Mouse (Mus musculus): ENCODE measurements at regions not wholly inside any gene's neighbourhood (a gene's known extent, or its start where the extent isn't known, plus 50 kb on each side); places are given as distances from the start of the nearest gene placed in this dataset.

GRCm38 (mm10) chr4:71663397-71663796 is 94.4 kb downstream of the Gm11232 start:
- DNase-seq (ENCODE audit: low spot score in 2 of 2), result peak in 1 of 2 experiments; percentile 3

GRCm38 (mm10) chr4:71640521-71640920 is 117.2 kb downstream of the Gm11232 start:
- no peak for DNase-seq (ENCODE audit: low spot score in 2 of 2)

- DNase-seq (ENCODE audit: low spot score in 2 of 2), result no peak
Measured at GRCm38 (mm10) chr4:71627088-71627487, 130.7 kb downstream of the Gm11232 start.

- DNase-seq (ENCODE audit: low spot score in 2 of 2), result no peak
Measured at GRCm38 (mm10) chr4:71626626-71627025, 131.1 kb downstream of the Gm11232 start.

- DNase-seq (ENCODE audit: low spot score in 2 of 2), result no peak
Measured at GRCm38 (mm10) chr4:71624771-71625170, 133.0 kb downstream of the Gm11232 start.

GRCm38 (mm10) chr4:71613720-71614119 is 144.0 kb downstream of the Gm11232 start:
- DNase-seq (ENCODE audit: low spot score in 2 of 2), result no peak

GRCm38 (mm10) chr4:71585880-71586279 is 171.9 kb downstream of the Gm11232 start:
- no peak for DNase-seq (ENCODE audit: low spot score in 2 of 2)

- DNase-seq (ENCODE audit: low spot score in 2 of 2), result no peak
Measured at GRCm38 (mm10) chr4:71560656-71561055, 197.1 kb downstream of the Gm11232 start.

GRCm38 (mm10) chr4:71539200-71539599 is 218.6 kb downstream of the Gm11232 start:
- DNase-seq (ENCODE audit: low spot score in 2 of 2), result no peak

GRCm38 (mm10) chr4:71537971-71538370 is 219.8 kb downstream of the Gm11232 start:
- no peak for DNase-seq (ENCODE audit: low spot score in 2 of 2)

GRCm38 (mm10) chr4:71524255-71524970 is 233.4 kb downstream of the Gm11232 start:
- DNase-seq (ENCODE audit: low spot score in 2 of 2), result no peak

GRCm38 (mm10) chr4:71520751-71521150 is 237.0 kb downstream of the Gm11232 start:
- no peak for DNase-seq (ENCODE audit: low spot score in 2 of 2)

GRCm38 (mm10) chr4:71517921-71518404 is 239.8 kb downstream of the Gm11232 start:
- DNase-seq (ENCODE audit: low spot score in 2 of 2), result no peak

GRCm38 (mm10) chr4:71506911-71507310 is 250.9 kb downstream of the Gm11232 start:
- DNase-seq (ENCODE audit: low spot score in 2 of 2), result no peak

GRCm38 (mm10) chr4:71489788-71490187 is 268.0 kb downstream of the Gm11232 start:
- no peak for DNase-seq (ENCODE audit: low spot score in 2 of 2)

GRCm38 (mm10) chr4:71488663-71489161 is 269.1 kb downstream of the Gm11232 start:
- peak in 1 of 2 experiments; percentile 7 for DNase-seq (ENCODE audit: low spot score in 2 of 2)

GRCm38 (mm10) chr4:71488059-71488458 is 269.7 kb downstream of the Gm11232 start:
- DNase-seq (ENCODE audit: low spot score in 2 of 2), result no peak

GRCm38 (mm10) chr4:71480960-71481359 is 276.8 kb downstream of the Gm11232 start:
- no peak for DNase-seq (ENCODE audit: low spot score in 2 of 2)

- DNase-seq (ENCODE audit: low spot score in 2 of 2), result no peak
Measured at GRCm38 (mm10) chr4:71470580-71470979, 287.2 kb downstream of the Gm11232 start.

- DNase-seq (ENCODE audit: low spot score in 2 of 2), result no peak
Measured at GRCm38 (mm10) chr4:71454811-71455210, 303.0 kb downstream of the Gm11232 start.

- DNase-seq (ENCODE audit: low spot score in 2 of 2), result no peak
Measured at GRCm38 (mm10) chr4:71453499-71453898, 304.3 kb downstream of the Gm11232 start.

GRCm38 (mm10) chr4:71446461-71446860 is 311.3 kb downstream of the Gm11232 start:
- peak in 1 of 2 experiments; percentile 11 for DNase-seq (ENCODE audit: low spot score in 2 of 2)

- DNase-seq (ENCODE audit: low spot score in 2 of 2), result no peak
Measured at GRCm38 (mm10) chr4:71431245-71431929, 326.4 kb downstream of the Gm11232 start.

Data from left cerebral cortex, adult 9 months (tissue).